Mouse (Mus musculus): ENCODE data around the gene Brcc3. TPM values are rescaled to one million over a fixed set of nuclear protein-coding genes. Genes with fewer than 3 reads are reported as not detected.
A peak's percentile ranks its signal among the peaks of the same experiment; 100 is the strongest.

The Brcc3 gene
- 10 to 100 TPM; 23.7 to 31.5 (median 27.1) TPM for total RNA-seq (2022)

DNA sequence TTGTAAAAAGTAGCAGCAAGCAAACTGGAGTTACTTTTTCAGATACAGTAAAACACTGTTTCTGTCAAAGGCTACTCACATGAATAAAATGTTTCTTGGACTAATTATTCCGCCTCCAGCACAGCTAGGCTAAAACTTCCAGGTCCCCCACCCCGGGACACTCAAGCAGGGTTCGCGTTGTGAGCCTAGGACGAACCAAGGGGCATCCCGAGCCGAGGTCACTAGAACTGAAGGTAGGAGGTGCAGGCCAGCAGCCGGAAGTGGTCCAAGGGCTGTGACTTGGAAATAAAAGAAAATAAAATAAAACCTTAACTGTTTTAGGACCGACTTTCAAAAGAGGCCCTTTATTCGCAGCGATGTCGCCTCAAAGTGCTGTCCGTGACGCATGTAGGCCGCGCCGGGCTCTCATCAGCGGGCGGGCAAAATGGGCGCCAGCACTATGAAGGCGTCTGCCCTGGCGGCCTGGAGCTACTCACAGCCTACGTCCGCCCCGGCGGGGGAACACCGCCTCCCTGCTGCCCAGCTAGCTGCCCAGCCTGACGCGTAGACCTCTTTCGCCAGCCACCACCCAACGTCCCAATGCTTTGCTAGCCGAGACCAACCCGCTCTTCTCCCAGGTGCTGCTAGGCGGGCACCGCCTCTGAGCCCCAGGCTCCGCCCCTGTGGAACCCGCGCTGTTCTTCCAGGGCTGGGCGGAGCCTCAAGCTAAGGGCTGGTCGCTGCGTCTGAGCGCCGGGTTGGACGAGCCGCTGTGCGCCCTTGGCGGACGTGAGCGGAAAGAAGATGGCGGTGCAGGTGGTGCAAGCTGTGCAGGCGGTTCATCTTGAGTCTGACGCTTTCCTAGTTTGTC lies at the start of gene Brcc3, which contains the start of the genes Cmc4 and Mtcp1:
Gene Brcc3, plus strand, starts transcription at position 693 of the 850 bp plus-strand sequence.
Gene Cmc4, minus strand, starts transcription at position 649 of the 850 bp plus-strand sequence.
Gene Mtcp1, minus strand, starts transcription at position 653 of the 850 bp plus-strand sequence.
- DNase-seq (ENCODE audit: low spot score): peak; percentile 83

DNA sequence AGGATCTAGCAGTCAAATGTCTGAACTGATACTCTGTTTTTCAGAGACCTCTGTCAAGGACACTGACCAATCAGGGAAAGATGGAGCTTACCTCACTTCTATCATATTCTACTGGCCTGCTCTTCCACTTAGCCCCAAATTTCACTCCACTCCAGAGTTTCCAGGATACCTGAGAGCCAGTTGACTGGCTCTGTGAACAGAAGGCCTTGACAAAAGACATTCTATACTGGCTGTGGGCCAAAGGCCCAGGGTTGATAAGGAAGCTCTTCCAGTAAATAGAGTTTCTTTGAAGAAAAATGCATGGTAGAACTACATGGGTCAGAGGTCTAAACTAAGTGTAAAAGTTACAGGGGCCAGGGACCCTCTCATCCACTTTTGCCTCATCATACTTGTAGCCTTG lies 46.2 kb upstream of the Brcc3 start:
- no peak for DNase-seq (ENCODE audit: low spot score)

DNA sequence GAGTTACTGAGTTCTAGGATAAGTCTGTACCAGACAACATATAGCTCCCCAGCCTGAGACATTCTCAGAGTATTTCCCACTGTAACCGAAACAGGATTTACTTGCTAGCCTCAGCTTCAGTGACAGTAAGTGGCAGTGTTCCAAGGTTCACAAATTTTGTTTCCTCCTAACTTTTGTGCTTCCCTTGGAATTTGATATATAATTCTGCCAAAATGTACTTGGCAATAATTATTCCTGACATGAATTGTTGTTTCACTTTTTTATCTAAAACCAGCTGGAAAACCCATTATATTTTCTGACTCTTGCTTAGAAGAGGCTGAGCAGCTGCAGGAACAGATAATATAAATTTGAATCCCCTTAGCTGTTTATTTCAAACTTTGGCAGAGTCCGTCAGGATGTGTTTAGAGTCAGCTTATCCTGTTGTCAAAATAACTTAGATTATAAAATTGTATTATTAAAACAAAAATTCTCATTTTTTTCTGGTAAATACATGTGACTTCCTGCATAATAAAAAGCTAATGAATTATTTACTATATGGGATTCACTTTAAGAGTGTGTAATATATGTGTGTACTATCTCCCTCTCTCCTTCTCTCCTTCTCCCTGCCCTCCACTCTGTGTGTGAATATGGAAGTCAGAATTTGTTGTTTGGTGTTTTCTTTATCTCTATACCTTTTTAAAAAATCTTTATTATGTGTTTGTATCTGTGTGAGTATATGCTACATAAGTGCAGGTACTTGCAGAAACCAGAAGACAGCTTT lies 43.6 kb upstream of the Brcc3 start:
- peak; percentile 58 for DNase-seq (ENCODE audit: low spot score)

DNA sequence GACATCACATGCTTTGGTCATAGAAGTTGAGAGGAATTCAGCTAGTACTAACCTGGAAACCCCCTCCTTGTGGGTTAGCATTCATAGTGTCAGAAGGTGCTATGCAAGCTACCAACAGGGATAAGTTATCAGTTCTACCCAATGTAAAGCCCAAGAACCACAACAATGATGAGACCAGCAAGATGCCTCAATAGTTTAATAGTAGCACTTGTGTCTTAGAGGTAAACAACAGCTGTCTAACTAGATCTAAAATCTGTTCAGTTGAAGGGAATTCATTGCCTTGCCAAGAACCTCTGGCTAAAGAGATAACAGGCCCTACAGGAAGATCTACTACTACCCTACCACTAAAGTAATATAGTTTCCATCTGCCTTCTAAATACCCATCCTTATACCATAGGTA lies 39.6 kb upstream of the Brcc3 start:
- no peak for DNase-seq (ENCODE audit: low spot score)

DNA sequence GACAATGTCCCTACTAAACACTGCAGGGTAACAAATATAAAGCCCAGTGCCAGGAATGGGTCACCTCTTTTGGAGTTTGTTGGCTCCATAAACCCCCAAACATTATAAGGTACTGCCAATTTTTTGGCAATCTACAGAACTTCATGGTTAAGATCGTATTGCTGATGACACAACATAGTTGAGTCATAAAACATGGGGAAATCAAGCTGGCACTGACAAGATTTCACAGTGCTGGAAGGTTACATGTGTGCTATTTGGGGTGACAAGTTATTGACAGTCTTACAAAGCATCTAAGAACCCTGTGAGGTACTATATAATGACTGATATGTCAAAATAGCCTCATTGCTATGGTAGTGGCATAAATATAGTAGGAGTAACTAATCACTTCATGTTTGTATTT lies 35.3 kb upstream of the Brcc3 start:
- DNase-seq (ENCODE audit: low spot score): no peak

DNA sequence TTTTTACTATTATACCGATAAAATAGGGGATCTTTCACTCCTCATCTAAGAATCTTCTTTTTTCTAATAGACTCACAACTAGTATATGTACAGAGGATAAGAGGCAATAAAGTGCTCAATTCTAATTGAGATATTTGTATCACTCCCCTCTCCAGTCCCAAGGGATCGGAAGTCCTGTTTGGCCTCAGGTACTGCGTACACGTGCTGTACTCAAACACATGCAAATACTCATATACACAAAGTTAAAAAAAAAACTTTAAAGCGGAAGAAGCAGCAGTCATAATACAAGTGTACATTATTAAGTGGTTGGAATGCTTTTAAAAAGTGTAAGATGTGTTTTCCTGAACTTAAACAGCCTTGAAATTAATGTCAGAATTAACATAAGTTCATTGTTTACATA lies 34.7 kb upstream of the Brcc3 start:
- DNase-seq (ENCODE audit: low spot score): no peak

DNA sequence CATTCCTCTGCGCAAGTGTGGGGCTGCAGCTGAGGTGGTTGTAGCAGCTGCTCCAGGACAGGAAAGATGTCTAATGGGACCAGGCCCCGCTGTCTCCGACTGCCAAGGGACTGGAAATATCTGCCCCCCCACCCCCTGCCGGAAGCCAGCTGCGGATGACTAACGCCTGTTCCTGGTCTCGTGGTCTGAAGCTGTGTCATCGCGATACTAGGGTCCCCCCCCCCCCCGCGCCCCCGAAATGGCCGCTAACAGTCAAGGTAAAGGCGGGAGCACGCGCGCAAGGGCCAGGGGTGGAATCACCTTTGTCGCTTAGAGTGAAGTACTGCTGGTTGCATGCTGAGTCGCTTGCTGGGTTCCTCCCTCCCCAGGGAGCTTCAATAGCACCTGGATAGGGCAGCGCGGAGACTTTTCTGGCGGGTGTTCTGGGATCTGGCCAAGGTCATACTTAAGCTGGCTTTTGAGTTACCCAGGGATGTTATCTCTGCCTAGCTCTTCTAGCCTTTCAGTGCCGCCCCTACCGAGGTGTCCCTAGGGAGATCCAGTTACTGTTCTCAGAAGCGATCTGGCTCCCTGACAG lies 34.1 kb upstream of the Brcc3 start, which contains the start of the genes Fundc2 and F8:
Gene Fundc2, plus strand, starts transcription at position 205 of the 577 bp plus-strand sequence.
Gene F8, minus strand, starts transcription at position 421 of the 577 bp plus-strand sequence.
- peak; percentile 74 for DNase-seq (ENCODE audit: low spot score)

DNA sequence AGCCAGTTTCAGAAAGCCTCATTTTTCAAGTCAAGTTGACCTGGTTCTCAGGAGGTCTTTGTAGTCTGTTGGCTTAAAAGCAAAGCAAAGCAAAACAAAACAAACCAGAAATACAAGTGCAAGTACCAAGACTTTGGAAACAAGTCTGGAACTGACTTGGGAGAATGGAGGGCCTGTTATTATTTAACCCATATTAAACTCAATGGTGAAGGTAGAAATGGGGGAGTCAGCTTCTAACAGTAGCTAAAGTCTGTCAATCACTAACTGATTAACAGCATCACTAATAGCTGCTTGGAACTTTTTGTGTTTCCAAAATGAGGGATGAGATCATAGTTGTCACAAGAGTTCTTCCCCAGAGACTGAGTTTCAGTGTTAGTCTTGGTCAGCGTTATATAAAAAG lies 17.0 kb upstream of the Brcc3 start:
- no peak for DNase-seq (ENCODE audit: low spot score)

DNA sequence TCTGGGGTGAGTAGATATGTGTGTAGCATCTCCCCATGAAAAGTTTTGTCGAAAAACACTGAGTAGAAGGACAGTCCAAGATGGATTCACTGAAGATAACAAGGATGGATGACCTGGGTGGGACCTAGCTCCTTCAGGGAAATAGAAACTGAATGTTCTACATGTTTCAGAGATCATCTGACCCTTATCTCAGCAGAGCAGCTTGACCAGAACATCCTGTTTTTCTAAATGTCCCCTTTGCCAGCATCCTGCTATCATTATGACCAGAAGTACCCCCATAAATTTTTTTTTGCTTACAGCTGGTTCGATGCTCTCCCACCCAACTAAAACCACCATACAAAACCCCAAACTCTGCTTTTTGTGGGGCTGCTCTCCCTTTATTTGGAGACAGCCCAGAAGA lies 13.8 kb upstream of the Brcc3 start:
- peak; percentile 27 for DNase-seq (ENCODE audit: low spot score)

DNA sequence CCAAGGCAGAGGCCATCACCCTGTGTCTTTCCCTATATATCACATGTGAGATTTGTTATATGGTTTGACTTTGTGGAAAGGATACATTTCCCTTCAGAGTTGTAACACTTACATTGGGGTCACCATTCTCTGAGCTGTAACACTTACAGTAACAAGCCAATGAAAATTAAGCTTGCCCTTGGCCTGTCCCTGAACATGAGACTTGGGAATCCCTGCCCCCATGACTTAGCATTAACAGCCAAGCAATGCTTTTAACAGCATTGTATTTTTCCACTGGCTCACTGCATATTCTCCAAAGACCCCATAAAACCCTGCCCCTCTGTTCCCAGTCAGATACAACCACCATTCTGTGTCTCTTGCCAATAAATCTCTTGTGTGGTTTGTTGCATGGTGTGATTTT lies 13.1 kb upstream of the Brcc3 start:
- no peak for DNase-seq (ENCODE audit: low spot score)

DNA sequence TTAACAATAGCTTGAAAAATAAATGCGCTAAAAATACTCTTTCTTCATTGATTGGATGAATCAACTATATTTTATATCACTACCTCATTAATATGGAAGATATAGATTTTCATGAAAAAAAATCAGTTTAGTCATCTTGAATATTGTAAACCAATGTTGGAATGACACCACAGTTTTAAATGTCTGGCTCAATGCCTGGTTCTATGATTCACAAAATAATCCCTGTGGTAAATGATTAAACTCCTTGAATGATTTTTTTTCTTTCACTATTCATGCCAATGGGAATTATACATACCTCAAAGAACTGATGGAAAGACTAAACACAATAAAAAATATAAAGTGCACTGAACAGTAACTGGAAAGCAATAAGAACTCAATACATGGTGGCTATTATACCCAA lies 6.7 kb upstream of the Brcc3 start:
- no peak for DNase-seq (ENCODE audit: low spot score)

DNA sequence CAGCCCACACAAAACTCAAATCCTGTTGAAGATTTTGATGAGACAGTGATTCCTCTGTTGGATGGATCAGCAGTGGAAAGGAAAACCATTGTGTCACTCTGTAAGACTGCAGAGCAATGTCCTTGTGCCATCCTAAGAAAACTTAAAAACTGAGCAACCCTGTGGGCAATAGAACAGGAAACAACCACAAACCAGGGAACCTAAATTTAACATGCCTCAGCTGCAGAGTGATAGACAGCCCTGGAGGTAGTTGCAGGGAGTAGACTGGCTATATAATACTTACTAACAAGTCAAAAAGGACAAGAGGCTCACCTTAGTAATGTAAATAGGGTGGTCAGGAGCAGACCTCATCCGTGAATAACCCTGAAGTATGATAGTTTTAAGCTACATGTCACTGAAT lies 38.2 kb downstream of the Brcc3 start:
- DNase-seq (ENCODE audit: low spot score): no peak

DNA sequence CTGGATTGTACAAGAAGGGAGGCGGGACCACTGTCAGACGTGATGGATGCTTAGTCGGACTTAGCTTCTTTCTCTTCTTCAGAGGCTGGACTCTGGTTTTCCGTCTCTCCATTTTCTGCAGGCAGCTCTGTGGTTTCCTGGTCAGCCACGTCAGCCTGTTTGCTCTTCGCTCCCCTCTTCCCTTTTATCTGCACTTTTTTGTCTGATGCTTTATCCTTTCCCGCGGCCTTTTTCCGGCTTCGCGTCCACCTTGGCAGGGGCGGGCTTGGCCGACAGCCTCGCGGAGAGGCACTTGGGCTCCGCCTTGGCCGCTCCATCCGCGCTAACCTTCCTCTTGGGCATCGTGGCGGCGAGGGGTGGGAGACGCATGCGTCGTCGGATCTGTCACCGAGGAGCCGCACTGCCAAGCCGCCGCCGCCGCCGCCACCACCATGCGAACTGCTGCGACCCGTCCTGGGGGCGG lies 58.8 kb downstream of the Brcc3 start:
- peak; percentile 11 for DNase-seq (ENCODE audit: low spot score)

DNA sequence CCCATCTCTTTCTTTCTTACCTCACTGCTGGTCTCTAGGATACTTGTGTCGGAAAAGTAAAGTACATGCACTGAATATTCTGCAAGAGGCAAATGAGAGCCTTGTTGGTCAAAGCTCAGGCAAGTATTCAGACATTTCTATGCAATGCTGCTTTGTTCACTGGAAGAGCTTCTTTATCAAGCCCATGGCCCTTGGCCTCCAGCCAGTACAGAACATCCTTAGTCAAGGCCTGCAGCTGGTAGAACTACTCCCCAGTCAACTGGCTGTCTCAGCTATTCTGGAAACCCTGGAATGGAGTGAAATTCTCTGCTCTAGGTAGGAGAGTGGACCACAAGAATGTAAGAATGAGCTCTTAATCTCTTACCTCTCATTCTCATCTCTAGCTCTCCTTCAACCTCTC lies 73.5 kb downstream of the Brcc3 start:
- no peak for DNase-seq (ENCODE audit: low spot score)

Other genes with a start within 250 kb of the Brcc3 start
- gene Fundc2, start 34.2 kb upstream of the Brcc3 start, total RNA-seq (2022): 100 to 1,000 TPM; 187 to 194 (median 190) TPM
- gene F8, start 34.0 kb upstream of the Brcc3 start, total RNA-seq (2022): 1 to 10 TPM; 1.0 to 1.7 (median 1.3) TPM
- 1 to 10 TPM; 7.6 to 9.7 (median 8.6) TPM for gene Cmc4, start within 50 bp of the Brcc3 start, total RNA-seq (2022)
- 1 to 10 TPM; 2.2 to 3.9 (median 3.3) TPM for gene Mtcp1, start within 50 bp of the Brcc3 start, total RNA-seq (2022)
- gene Vbp1, start 97.7 kb downstream of the Brcc3 start, total RNA-seq (2022): 10 to 100 TPM; 35.1 to 42.3 (median 37.5) TPM
- gene Rab39b, start 161.6 kb downstream of the Brcc3 start, total RNA-seq (2022): under 1 TPM; 0.09 to 0.24 (median 0.16) TPM